Mouse (Mus musculus) embryonic facial prominence, embryonic 10.5 days (tissue): ENCODE measurements around the gene Gm11596. TPM values are rescaled to one million over a fixed set of nuclear protein-coding genes. Genes with fewer than 3 reads are reported as not detected.
"Not testable (repeated sequence)": the region's sequence is repeated elsewhere in the genome, so short reads cannot be mapped to it uniquely, and the experiment has no call there.

Source experiments
- DNase-seq: peaks from one replicate; pipeline ENCODE4 v3.0.0-alpha.2; 2017; ENCODE audit warnings: low spot score
- H3K27ac ChIP-seq: fragments of 300-500 bp; sonication (generic); replicated peaks from 2 replicates; pipeline ENCODE4 v1.5.1; 2016; ENCODE audit warnings: mild to moderate bottlenecking
- H3K27me3 ChIP-seq: fragments of 300-500 bp; sonication (generic); replicated peaks from 2 replicates; pipeline ENCODE4 v1.6.1; 2016; ENCODE audit warnings: low read depth, mild to moderate bottlenecking; ENCODE audit not compliant: poor library complexity, severe bottlenecking
- H3K36me3 ChIP-seq: fragments of 300-500 bp; sonication (generic); replicated peaks from 2 replicates; pipeline ENCODE4 v1.6.1; 2016; ENCODE audit warnings: mild to moderate bottlenecking, moderate library complexity
- H3K4me1 ChIP-seq: fragments of 300-500 bp; sonication (generic); 2 replicates; pipeline ENCODE4 v1.6.1; 2016
- H3K4me3 ChIP-seq: fragments of 300-500 bp; sonication (generic); 2 replicates; pipeline ENCODE4 v1.5.1; 2016; ENCODE audit warnings: mild to moderate bottlenecking, moderate library complexity
- H3K9me3 ChIP-seq: fragments of 300-500 bp; sonication (generic); 2 replicates; pipeline ENCODE4 v1.6.1; 2016; ENCODE audit warnings: mild to moderate bottlenecking
- WGBS: fragments of 180-500 bp; shearing (Covaris S2); methylation state at CpG from one replicate; pipeline ENCODE4 v1.1.7; 2016; 5-methylcytosine and 5-hydroxymethylcytosine counted together
- polyA plus RNA-seq: library from polyadenylated mRNA; unstranded; fragments of >200 nt; fragmentation: Nextera tagmentation; extraction: Ambion mirVana; gene quantifications from 2 replicates; pipeline ENCODE4 v1.2.1, GENCODE M21; 2016

The Gm11596 gene
- not detected in 2 replicates for polyA plus RNA-seq

DNA sequence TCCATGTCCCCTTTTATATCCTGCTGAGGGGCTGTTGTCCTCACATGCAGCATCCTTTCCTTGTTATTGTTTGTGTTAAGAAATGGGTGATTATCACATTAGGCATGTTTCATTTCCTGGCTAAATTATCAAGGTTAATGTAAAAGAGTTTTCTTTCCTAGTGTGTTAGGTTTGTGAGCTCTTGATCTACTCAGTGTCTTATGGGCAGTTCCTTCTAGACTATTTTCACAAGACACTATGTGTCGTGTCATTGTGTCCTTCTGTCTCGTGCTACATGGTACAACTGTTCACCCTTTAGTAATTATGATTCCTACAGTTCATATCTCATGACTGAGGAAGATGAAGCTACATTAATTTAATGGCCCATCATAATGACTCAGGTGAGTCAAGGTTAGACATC lies at the start of gene Gm11596:
Gene Gm11596 (minus strand): TSS at position 101 of the 400 bp plus-strand sequence.
- H3K27ac ChIP-seq: no peak within 1 kb of the TSS
- DNase-seq: no peak
- H3K4me1 ChIP-seq: no peaks in the 10 kb centered on the region
- H3K9me3 ChIP-seq: no peaks in the 10 kb centered on the region
- H3K27me3 ChIP-seq: no peaks in the 10 kb centered on the region; the same call in 1 of the 2 replicates
- H3K4me3 ChIP-seq: no peak within 1 kb of the TSS
- WGBS: 79% methylated on average over 2 of the region's 2 CpGs
- H3K36me3 ChIP-seq: no peaks in the 10 kb centered on the region

DNA sequence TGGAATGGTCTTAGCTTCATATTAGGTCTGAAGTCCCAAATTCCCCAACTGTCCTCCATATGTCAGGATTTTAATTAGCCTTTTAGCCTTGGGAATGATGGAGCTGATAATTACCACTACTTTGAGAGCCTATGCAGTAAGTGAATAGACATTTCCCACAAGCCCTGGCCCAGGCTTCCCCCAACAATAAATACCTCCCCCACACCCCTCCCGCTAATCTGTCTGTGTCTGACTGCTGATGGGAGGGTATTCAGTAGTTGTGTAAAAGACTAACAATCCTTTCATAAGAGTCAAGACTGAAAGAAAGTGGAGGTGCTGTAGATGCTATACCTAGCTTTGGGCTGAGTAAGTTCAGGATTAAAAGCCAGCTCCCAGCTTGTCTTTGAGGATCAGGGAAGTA lies 48.9 kb upstream of the Gm11596 start:
- H3K27me3 ChIP-seq: no peaks in the 10 kb centered on the region
- no peaks in the 10 kb centered on the region for H3K4me1 ChIP-seq
- H3K36me3 ChIP-seq: no peaks in the 10 kb centered on the region
- no peak for DNase-seq
- 83% methylated on average over 1 of the region's 1 CpGs for WGBS
- H3K27ac ChIP-seq: no peak overlapping the region
- no peak overlapping the region for H3K4me3 ChIP-seq
- H3K9me3 ChIP-seq: no peaks in the 10 kb centered on the region

DNA sequence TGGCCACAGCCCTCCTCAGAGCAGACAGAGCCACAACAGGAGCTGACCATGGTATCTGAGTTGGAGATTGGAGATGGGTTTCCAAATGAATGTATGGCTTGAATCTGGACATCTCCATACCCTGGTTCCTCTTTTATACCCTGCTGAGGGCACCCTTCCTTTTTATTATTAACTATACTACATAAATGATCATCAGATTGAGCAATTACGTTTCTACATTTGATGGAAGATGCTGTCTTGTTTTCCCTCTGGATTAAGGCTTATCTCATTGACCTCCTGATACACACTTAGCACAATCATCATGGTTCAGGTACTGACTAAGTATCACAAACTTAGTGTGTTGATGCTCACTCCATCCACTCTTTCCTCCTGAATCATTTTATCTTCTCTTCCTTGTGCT lies 44.7 kb upstream of the Gm11596 start, which contains the start of gene 2300003K06Rik:
Gene 2300003K06Rik (minus strand): TSS at position 101 of the 400 bp plus-strand sequence.
- no peak for DNase-seq
- H3K27me3 ChIP-seq: no peaks in the 10 kb centered on the region
- WGBS: 78% methylated on average over 1 of the region's 1 CpGs
- no peaks in the 10 kb centered on the region for H3K9me3 ChIP-seq
- no peak within 1 kb of the TSS for H3K4me3 ChIP-seq
- no peak within 1 kb of the TSS for H3K27ac ChIP-seq
- H3K4me1 ChIP-seq: no peaks in the 10 kb centered on the region
- H3K36me3 ChIP-seq: no peaks in the 10 kb centered on the region

DNA sequence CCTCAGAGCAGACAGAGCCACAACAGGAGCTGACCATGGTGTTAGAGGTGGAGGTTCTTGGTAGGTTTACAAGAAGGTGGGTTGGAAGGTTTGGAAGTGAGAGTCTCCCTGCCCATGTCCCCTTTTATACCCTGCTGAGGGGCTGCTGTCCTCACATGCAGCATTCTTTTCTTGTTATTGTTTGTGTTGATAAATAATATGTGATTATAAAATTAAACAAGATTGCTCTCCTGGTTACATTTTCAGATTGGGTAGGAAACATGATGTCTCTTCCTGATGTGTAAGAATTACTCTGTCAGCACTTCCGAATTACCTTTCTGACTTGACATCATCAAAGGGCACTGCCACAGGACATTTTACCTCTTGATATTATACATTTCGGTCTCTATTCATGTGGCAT lies 22.3 kb upstream of the Gm11596 start, which contains the start of gene Gm11564:
Gene Gm11564 (minus strand): TSS at position 101 of the 400 bp plus-strand sequence.
- WGBS: 78% methylated on average over 2 of the region's 2 CpGs
- not testable (repeated sequence) for DNase-seq, H3K36me3 ChIP-seq, H3K27ac ChIP-seq, H3K4me1 ChIP-seq, H3K4me3 ChIP-seq, H3K9me3 ChIP-seq, H3K27me3 ChIP-seq

DNA sequence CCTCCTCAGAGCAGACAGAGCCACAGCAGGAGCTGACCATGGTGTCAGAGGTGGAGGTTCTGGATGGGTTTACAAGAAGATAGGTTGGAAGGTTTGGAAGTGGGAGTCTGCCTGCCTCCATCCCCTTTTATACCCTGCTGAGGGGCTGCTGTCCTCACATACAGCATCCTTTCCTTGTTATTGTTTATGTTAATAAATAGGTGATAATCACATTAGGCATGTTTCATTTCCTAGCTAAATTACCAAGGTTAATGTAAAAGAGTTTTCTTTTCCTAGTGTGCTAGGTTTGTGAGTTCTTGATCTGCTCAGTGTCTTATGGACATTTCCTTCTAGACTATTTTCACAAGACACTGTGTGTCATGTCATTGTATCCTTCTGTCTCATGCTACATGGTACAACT lies 16.5 kb upstream of the Gm11596 start, which contains the start of gene Krtap4-13:
Gene Krtap4-13 (minus strand): TSS at position 101 of the 400 bp plus-strand sequence.
- not testable (repeated sequence) for H3K9me3 ChIP-seq, DNase-seq, H3K27ac ChIP-seq, H3K27me3 ChIP-seq, H3K36me3 ChIP-seq, H3K4me3 ChIP-seq, H3K4me1 ChIP-seq

DNA sequence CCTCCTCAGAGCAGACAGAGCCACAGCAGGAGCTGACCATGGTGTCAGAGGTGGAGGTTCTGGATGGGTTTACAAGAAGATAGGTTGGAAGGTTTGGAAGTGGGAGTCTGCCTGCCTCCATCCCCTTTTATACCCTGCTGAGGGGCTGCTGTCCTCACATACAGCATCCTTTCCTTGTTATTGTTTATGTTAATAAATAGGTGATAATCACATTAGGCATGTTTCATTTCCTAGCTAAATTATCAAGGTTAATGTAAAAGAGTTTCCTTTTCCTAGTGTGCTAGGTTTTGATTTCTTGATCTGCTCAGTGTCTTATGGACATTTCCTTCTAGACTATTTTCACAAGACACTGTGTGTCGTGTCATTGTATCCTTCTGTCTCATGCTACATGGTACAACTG lies 11.1 kb upstream of the Gm11596 start, which contains the start of gene Gm11554:
Gene Gm11554 (minus strand): TSS at position 101 of the 400 bp plus-strand sequence.
- not testable (repeated sequence) for H3K36me3 ChIP-seq, DNase-seq, H3K4me3 ChIP-seq, H3K4me1 ChIP-seq, H3K27ac ChIP-seq, H3K27me3 ChIP-seq, H3K9me3 ChIP-seq
- no CpG with 5 or more reads among the region's 1 CpGs for WGBS

DNA sequence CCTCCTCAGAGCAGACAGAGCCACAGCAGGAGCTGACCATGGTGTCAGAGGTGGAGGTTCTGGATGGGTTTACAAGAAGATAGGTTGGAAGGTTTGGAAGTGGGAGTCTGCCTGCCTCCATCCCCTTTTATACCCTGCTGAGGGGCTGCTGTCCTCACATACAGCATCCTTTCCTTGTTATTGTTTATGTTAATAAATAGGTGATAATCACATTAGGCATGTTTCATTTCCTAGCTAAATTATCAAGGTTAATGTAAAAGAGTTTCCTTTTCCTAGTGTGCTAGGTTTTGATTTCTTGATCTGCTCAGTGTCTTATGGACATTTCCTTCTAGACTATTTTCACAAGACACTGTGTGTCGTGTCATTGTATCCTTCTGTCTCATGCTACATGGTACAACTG lies 5.6 kb upstream of the Gm11596 start, which contains the start of gene Gm11569:
Gene Gm11569 (minus strand): TSS at position 101 of the 400 bp plus-strand sequence.
- H3K27ac ChIP-seq, H3K36me3 ChIP-seq, H3K4me1 ChIP-seq, H3K4me3 ChIP-seq, H3K27me3 ChIP-seq, DNase-seq, H3K9me3 ChIP-seq: not testable (repeated sequence)
- no CpG with 5 or more reads among the region's 1 CpGs for WGBS

DNA sequence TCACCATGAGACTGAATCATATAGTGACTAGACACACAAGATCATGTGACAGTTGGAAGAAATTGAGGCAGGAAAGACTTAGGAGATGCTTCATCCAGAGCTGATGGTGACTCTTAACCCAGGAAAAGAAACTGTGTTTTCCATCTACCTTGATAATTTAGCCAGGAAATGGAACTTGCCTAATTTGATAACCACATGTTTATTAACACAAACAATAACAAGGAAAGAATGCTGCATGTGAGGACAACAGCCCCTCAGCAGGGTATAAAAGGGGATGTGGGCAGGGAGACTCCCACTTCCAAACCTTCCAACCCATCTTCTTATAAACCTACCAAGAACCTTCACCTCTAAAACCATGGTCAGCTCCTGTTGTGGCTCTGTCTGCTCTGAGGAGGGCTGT lies 8.4 kb downstream of the Gm11596 start, which contains the start of gene Krtap4-9:
Gene Krtap4-9 (plus strand): TSS at position 301 of the 400 bp plus-strand sequence.
- not testable (repeated sequence) for H3K9me3 ChIP-seq, H3K27me3 ChIP-seq, H3K4me3 ChIP-seq, DNase-seq, H3K36me3 ChIP-seq, H3K4me1 ChIP-seq, H3K27ac ChIP-seq

DNA sequence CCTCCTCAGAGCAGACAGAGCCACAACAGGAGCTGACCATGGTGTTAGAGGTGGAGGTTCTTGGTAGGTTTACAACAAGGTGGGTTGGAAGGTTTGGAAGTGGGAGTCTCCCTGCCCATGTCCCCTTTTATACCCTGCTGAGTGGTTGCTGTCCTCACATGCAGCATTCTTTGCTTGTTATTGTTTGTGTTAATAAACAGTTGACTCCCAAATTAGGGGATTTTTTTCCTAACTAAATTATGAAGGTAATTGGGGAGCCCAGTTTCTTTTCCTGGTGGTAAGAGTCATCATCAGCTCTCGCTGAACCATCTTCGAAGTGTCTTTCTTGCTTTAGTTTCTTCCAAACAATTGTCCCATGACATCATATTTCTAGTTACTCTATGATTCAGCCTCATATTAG lies 12.7 kb downstream of the Gm11596 start, which contains the start of gene Krtap4-8:
Gene Krtap4-8 (minus strand): TSS at position 101 of the 400 bp plus-strand sequence.
- H3K4me1 ChIP-seq: peaks cover 10% of the 10 kb centered on the region
- H3K36me3 ChIP-seq: no peaks in the 10 kb centered on the region
- no peak within 1 kb of the TSS for H3K27ac ChIP-seq
- no peaks in the 10 kb centered on the region for H3K27me3 ChIP-seq
- DNase-seq: no peak
- H3K9me3 ChIP-seq: no peaks in the 10 kb centered on the region
- no peak within 1 kb of the TSS for H3K4me3 ChIP-seq
- 95% methylated on average over 2 of the region's 2 CpGs for WGBS

DNA sequence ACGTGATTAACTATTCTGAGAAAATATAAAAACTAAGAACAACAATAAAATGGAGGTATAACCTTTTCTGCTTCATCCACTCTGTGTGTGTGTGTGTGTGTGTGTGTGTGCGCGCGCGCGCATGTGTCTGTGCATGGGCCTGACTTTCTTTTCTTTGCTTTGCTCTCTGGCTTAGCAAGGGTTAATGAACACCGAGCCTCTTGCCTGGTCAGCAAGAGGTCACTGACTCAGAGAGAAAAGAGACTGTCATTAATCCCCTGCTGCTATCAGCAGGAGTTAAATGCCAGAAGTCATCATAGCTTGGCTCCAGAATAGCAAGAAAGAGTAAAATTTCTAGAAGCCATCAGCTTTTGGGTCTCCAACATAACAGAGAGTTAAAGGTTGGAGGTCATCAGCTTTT lies 14.9 kb downstream of the Gm11596 start:
- 58% methylated on average over 7 of the region's 7 CpGs for WGBS
- H3K27ac ChIP-seq: no peak overlapping the region
- no peaks in the 10 kb centered on the region for H3K27me3 ChIP-seq
- H3K9me3 ChIP-seq: no peaks in the 10 kb centered on the region
- DNase-seq: peak; percentile 30
- no peaks in the 10 kb centered on the region for H3K36me3 ChIP-seq
- H3K4me1 ChIP-seq: peaks cover 10% of the 10 kb centered on the region
- H3K4me3 ChIP-seq: no peak overlapping the region

DNA sequence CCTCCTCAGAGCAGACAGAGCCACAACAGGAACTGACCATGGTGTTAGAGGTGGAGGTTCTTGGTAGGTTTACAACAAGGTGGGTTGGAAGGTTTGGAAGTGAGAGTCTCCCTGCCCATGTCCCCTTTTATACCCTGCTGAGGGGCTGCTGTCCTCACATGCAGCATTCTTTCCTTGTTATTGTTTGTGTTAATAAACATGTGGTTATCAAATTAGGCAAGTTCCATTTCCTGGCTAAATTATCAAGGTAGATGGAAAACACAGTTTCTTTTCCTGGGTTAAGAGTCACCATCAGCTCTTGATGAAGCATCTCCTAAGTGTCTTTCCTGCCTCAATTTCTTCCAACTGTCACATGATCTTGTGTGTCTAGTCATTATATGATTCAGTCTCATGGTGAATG lies 20.5 kb downstream of the Gm11596 start, which contains the start of gene Gm11595:
Gene Gm11595 (minus strand): TSS at position 101 of the 400 bp plus-strand sequence.
- H3K27ac ChIP-seq, DNase-seq, H3K9me3 ChIP-seq, H3K36me3 ChIP-seq, H3K27me3 ChIP-seq, H3K4me3 ChIP-seq, H3K4me1 ChIP-seq: not testable (repeated sequence)

DNA sequence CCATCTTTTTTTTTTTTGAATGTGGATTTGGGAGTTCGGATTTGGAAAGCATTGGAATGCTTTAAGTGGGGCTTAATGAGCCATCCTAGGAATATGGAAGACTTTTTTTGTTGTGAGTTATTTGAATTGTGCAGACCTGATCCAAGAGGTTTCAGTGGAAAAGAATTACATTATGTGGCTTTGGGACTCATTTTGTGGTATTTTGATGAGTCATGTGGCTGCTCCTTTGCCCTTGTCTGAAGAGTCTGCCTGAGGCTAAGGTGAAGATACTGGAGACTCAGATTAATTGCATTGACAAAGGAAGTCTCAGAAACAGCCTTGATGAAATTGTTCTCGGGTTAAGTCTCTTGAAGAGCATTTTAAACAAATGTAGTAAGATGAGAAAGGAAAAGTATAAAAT lies 24.9 kb downstream of the Gm11596 start:
- H3K27ac ChIP-seq: no peak overlapping the region
- H3K4me3 ChIP-seq: no peak overlapping the region
- H3K36me3 ChIP-seq: no peaks in the 10 kb centered on the region
- no peaks in the 10 kb centered on the region for H3K9me3 ChIP-seq
- no peak for DNase-seq
- H3K4me1 ChIP-seq: no peaks in the 10 kb centered on the region
- WGBS: 63% methylated on average over 2 of the region's 2 CpGs
- no peaks in the 10 kb centered on the region for H3K27me3 ChIP-seq

DNA sequence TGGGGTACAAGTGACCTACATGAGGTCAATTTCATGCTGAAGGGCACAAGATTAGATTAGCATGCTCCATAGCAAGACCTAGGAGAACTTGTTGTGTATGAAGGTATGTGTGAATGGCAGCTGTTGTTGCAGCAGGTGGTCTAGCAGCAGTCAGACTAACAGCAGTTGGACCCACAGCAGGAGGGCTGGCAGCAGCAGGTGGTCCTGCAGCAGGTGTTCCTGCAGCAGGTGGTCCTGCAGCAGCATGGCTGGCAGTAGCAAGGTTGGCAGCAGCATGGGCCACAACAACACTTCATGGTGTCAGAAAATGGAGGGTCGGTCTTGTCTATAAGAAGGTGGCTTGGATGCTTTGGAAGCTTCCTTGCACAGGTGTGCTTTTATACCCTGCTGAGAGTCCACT lies 34.4 kb downstream of the Gm11596 start:
- WGBS: 92% methylated on average over 1 of the region's 1 CpGs
- Histone ChIP-seq H3K4me1 (no peaks in the 10 kb centered on the region), H3K36me3 (no peaks in the 10 kb centered on the region), H3K27ac (no peak overlapping the region), H3K9me3 (no peaks in the 10 kb centered on the region), H3K27me3 (no peaks in the 10 kb centered on the region), H3K4me3 (no peak overlapping the region)
- no peak for DNase-seq
